Mouse (Mus musculus) liver, adult 2 months (tissue): Measurements from ENCODE around the gene Gpx4.

Source experiments
- CTCF ChIP-seq: fragments of 200-500 bp; IDR thresholded peaks from 2 replicates; pipeline ENCODE4 v1.5.1; 2011; ENCODE audit warnings: low read depth, low read length, control low read depth
- POLR2A ChIP-seq: fragments of 200-500 bp; IDR thresholded peaks from 2 replicates; pipeline ENCODE4 v1.6.1; 2011; ENCODE audit warnings: low read length, control low read depth; ENCODE audit not compliant: insufficient read depth; ENCODE audit errors: extremely low read depth

- TF ChIP-seq CTCF (no peak), POLR2A (no peak)
Measured at GRCm38 (mm10) chr10:80063877-80064650, 17.1 kb downstream of the Gpx4 start.
